Mouse (Mus musculus): ENCODE measurements at regions not wholly inside any gene's neighbourhood (a gene's known extent, or its start where the extent isn't known, plus 50 kb on each side); places are given as distances from the start of the nearest gene placed in this dataset.

- TF ChIP-seq CTCF (IDR thresholded peaks at IDR 0.05; ENCODE audit: low read depth), result no peak
- TF ChIP-seq EP300 (IDR thresholded peaks at IDR 0.05; ENCODE audit: low read depth), result no peak
Measured at GRCm38 (mm10) chr10:97087286-97087685, 392.1 kb upstream of the Dcn start.

Measured in liver, embryonic 14.5 days (tissue).